Mouse (Mus musculus) hindbrain, postnatal 0 days (tissue): ENCODE results near the gene Cdh10. TPM values are rescaled to one million over a fixed set of nuclear protein-coding genes. Genes with fewer than 3 reads are reported as not detected.

Experiments
- ATAC-seq: fragments of 200-750 bp; cut with Nextera tagmentation; 2 replicates; pipeline ENCODE4 v1.8.0; 2017; ENCODE audit warnings: mild to moderate bottlenecking, moderate TSS enrichment, moderate library complexity
- DNase-seq: peaks from one replicate; pipeline ENCODE4 v3.0.0-alpha.2; 2015; ENCODE audit warnings: low spot score
- H3K27ac ChIP-seq: fragments of 300-500 bp; sonication (generic); 2 replicates; pipeline ENCODE4 v1.5.1; 2014; ENCODE audit warnings: mild to moderate bottlenecking
- H3K27me3 ChIP-seq: fragments of 300-500 bp; sonication (generic); 2 replicates; pipeline ENCODE4 v1.6.1; 2014; ENCODE audit warnings: low read length, mixed read lengths; ENCODE audit not compliant: insufficient read depth
- H3K36me3 ChIP-seq: fragments of 300-500 bp; sonication (generic); 2 replicates; pipeline ENCODE4 v1.6.1; 2014; ENCODE audit warnings: low read length, mixed read lengths; ENCODE audit not compliant: insufficient read depth
- H3K4me1 ChIP-seq: fragments of 300-500 bp; sonication (generic); 2 replicates; pipeline ENCODE4 v1.6.1; 2014; ENCODE audit warnings: antibody characterized with exemption, low read length, mixed read lengths; ENCODE audit not compliant: insufficient read depth
- H3K4me2 ChIP-seq: fragments of 300-500 bp; sonication (generic); 2 replicates; pipeline ENCODE4 v1.6.1; 2014; ENCODE audit warnings: low read depth, mild to moderate bottlenecking, low read length, moderate library complexity, mixed read lengths
- H3K4me3 ChIP-seq: fragments of 300-500 bp; sonication (generic); 2 replicates; pipeline ENCODE4 v1.5.1; 2014; ENCODE audit warnings: low read length
- H3K9ac ChIP-seq: fragments of 300-500 bp; sonication (generic); replicated peaks from 2 replicates; pipeline ENCODE4 v1.6.1; 2014; ENCODE audit warnings: mild to moderate bottlenecking, low read length, moderate library complexity, mixed read lengths
- H3K9me3 ChIP-seq: fragments of 300-500 bp; sonication (generic); 2 replicates; pipeline ENCODE4 v1.6.1; 2016; ENCODE audit warnings: low read length, mixed read lengths
- CTCF ChIP-seq: IDR thresholded peaks from 2 replicates; pipeline ENCODE4 v1.5.1; 2016; ENCODE audit warnings: antibody characterized with exemption, control low read depth, low read depth
- WGBS: fragments of 180-500 bp; shearing (Covaris S2); extraction: QIAGEN DNeasy Blood & Tissue Kit; methylation state at CpG from one replicate; pipeline ENCODE4 v1.1.7; 2014; 5-methylcytosine and 5-hydroxymethylcytosine counted together
- polyA plus RNA-seq: library from polyadenylated mRNA; unstranded; fragments of >200 nt; fragmentation: Nextera tagmentation; extraction: Ambion mirVana; gene quantifications from 2 replicates; pipeline ENCODE4 v1.2.1, GENCODE M21; 2015
- total RNA-seq: library from RNA; depleted of rRNA; stranded (reverse); fragments of >200 nt; gene quantifications from 2 replicates; pipeline ENCODE4 v1.2.3, GENCODE M21; 2014

Cdh10 gene
- total and polyA plus RNA-seq, 2 experiments from 2014 or later, result 26.4 to 31.7 TPM

- Histone ChIP-seq H3K36me3 (no peaks in the 10 kb centered on the region), H3K9me3 (no peaks in the 10 kb centered on the region), H3K27ac (no peak overlapping the region), H3K4me2 (no peak overlapping the region), H3K4me3 (no peak overlapping the region), H3K27me3 (no peaks in the 10 kb centered on the region), H3K4me1 (no peaks in the 10 kb centered on the region), H3K9ac (no peak overlapping the region)
- no peak for TF ChIP-seq CTCF
- 87% methylated on average over 10 of the region's 10 CpGs for WGBS
- no peak for DNase-seq
- ATAC-seq, result no peak
Measured at GRCm38 (mm10) chr15:19010829-19011228, 192.1 kb downstream of the Cdh10 start.

- TF ChIP-seq CTCF, result no peak
- WGBS, result 69% methylated on average over 3 of the region's 3 CpGs
- H3K9me3 ChIP-seq, result no peaks in the 10 kb centered on the region
- ATAC-seq (no peak), DNase-seq (no peak)
- no peaks in the 10 kb centered on the region for H3K27me3 ChIP-seq
- H3K4me3 ChIP-seq, result no peak overlapping the region
- H3K4me2 ChIP-seq, result no peak overlapping the region
- H3K9ac ChIP-seq, result no peak overlapping the region
- H3K4me1 ChIP-seq, result no peaks in the 10 kb centered on the region
- no peaks in the 10 kb centered on the region for H3K36me3 ChIP-seq
- no peak overlapping the region for H3K27ac ChIP-seq
Measured at GRCm38 (mm10) chr15:19032983-19033382, 214.2 kb downstream of the Cdh10 start.

- Histone ChIP-seq H3K4me3 (no peak overlapping the region), H3K4me1 (no peaks in the 10 kb centered on the region), H3K9me3 (no peaks in the 10 kb centered on the region), H3K9ac (no peak overlapping the region), H3K27ac (no peak overlapping the region), H3K36me3 (no peaks in the 10 kb centered on the region), H3K4me2 (no peak overlapping the region), H3K27me3 (no peaks in the 10 kb centered on the region)
- peak; percentile 40 for DNase-seq
- no peak for ATAC-seq
- WGBS, result 83% methylated on average over 1 of the region's 1 CpGs
- peak; percentile 43; the same call in 1 of the 2 replicates for TF ChIP-seq CTCF
Measured at GRCm38 (mm10) chr15:19040077-19040476, 221.3 kb downstream of the Cdh10 start.
